Mouse (Mus musculus): ENCODE data around the gene Map2k5.

Gene Map2k5

GRCm38 (mm10) chr9:63182306-63182960 is 195.3 kb downstream of the Map2k5 start:
- no peak for DNase-seq

DNA sequence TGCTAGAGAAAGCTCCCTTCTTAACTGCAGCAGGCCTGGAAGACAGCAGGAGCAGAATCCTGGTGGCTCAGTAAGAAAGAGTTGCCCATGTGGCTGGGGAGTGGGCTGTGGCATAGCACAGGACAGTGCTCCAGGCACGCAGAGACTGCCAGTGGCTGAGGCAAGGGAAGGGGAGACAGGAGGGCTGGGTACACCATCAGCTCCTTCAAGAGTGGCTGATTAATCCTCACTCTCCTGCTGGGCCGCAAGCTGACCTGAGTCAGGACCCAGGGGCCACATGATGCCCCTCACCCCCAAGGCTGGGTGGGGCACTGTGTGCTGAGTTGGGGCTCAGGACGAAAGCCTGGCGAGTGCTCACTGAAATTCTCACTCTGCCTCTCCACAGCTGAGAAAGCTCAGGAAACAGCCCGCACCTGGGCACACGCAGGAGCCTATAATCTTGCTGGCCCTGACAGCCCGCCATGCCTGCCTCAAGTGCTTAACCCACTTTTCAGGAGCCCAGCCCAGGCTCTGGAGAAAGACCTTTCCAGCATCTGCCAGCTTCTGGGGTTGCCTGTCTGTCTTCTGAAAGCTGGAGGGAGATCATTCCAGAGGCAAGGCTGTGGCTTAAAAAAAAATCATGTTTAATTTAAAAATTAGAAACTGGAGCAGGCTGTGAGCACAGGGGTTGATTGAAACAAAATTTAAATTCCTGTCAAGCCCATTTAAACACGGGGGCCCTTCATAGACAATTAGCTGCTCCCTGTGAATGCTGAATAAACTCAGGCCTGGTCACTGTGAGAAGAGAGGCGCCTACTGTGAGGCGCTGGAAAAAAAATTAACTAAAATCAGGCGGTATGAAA is 196.1 kb downstream of the Map2k5 start:
- DNase-seq, result no peak

- DNase-seq, result no peak
Observed at GRCm38 (mm10) chr9:63178296-63178695, 199.4 kb downstream of the Map2k5 start.

DNA sequence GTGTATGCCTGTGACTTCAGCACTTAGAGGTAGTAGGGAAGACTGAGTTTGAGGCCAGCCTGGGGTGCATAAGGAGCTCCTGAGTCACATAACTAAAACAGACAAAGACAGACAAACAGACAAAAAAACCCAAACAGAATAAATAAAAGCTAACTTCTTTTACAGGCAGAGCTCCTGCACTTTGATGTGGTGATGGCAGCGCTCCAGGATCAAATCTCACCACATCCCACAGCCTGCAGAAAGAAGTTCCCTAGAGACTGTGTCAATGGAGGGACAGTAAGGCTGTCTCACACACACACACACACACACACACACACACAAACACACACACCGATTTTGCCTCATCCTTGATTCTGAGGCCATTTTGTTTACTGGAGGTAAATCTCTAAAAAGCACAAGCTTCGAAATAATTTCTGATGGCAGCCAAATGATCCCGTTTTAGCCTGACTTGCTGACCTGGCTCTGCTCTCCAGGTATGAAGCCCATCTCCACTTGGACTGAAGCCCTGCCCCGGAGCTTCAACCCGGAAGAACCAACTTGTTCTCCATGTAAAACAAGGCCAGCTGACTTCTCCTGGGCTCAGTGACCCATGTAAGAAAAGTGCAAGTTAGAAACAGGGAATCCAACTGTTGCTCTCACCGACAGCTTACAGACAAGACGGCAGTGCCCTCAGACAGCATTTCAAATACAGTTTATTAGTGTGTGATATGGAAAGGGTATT is 203.5 kb downstream of the Map2k5 start:
- DNase-seq, result no peak

- no peak for DNase-seq
Observed at GRCm38 (mm10) chr9:63171951-63172350, 205.8 kb downstream of the Map2k5 start.

GRCm38 (mm10) chr9:63169127-63169526 is 208.6 kb downstream of the Map2k5 start:
- no peak for DNase-seq

- DNase-seq, result no peak
Observed at GRCm38 (mm10) chr9:63165070-63165469, 212.6 kb downstream of the Map2k5 start.

DNA sequence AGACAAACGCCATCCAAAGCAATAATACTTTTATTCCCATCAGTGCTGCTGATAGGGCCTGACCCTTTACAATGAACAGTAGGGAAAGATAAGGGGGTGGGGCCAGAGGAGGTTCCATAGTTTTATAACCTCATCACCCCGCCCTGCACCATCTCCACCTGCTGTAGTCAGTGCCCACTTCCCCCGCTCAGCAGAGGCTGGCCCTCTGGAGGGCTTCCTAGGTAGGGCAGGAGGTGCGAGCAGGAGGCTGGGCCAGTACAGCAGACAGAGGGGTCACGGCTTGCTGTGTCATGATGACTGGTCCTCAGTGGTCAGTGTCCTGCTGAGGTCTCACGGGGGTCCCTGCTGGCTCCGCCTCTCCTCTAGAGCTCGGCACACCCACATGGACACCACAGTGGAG is 213.9 kb downstream of the Map2k5 start:
- no peak for DNase-seq

GRCm38 (mm10) chr9:63151949-63152348 is 225.8 kb downstream of the Map2k5 start:
- no peak for DNase-seq

- DNase-seq, result peak; percentile 81
Observed at GRCm38 (mm10) chr9:63151072-63151870, 226.4 kb downstream of the Map2k5 start.

GRCm38 (mm10) chr9:63150086-63150800 is 227.5 kb downstream of the Map2k5 start:
- DNase-seq, result no peak

DNA sequence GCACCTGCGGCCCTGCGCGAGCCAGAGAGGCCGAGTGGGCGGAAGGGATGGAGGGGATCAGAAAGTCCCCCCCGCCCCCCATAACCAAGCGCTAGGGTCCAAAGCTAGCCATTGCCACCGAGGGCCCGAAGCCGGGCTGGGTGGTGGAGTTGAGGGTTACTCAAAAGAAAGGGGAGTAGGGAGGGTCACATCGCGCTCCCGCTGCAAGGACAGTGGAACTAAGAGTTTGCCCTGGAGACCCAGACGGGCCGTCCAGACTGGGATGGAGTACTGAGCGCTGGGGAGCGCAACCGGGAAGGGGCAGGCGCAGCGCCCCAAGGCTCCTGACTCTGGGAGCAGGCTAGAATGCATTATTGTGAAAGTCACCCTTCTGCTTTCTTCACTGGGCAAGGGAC is 228.3 kb downstream of the Map2k5 start:
- DNase-seq, result no peak

DNA sequence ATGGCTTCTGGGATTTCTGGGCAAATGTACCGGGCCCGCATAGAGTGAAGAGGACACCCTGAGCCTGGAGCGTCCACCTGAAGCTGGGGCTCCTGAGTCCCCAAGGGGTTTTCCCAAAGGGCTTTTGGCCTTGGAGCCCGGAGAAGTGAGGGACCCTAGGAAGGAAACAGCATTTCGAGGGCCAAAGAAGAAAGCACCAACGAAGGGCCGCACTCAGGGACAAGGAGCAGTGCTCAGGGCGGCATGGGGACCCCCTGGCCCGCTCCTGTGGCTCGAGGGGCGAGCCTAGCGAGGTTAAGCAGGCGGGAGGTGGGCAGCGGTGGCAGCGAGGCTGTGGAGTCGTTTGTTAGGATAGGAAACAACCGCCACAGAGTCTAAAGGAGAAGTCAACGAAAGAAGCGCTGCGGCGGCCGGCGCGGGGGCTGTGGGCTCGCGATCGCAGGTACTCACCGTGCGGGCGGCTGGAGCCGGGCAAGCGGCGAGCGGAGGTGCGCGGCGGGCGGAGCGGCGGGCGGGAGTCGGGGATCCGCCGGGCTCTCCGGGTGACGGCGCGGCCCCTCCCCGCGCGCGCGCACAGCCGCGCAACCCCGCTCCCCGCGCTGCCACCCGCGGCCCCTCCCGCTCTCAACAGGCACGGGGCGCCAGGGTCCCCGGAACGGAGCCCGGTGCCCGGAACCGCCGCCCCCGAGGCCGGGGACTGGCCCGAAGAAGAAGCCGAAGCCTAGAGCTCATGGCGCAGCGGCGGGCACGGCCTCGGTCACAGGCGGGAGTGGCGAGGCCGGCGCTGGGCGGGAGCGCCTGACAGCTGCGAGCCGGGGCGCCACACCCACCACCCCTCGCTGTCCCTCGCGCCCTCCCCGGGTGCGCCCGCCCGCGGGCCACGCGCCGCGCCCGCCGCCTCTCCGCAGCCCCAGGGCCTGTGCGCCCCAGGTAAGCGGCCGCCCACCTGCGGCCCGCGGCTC is 229.0 kb downstream of the Map2k5 start, which contains the start of gene Skor1:
TSS of gene Skor1 (minus strand) at position 552 of the 962 bp plus-strand sequence.
- DNase-seq, result no peak

DNA sequence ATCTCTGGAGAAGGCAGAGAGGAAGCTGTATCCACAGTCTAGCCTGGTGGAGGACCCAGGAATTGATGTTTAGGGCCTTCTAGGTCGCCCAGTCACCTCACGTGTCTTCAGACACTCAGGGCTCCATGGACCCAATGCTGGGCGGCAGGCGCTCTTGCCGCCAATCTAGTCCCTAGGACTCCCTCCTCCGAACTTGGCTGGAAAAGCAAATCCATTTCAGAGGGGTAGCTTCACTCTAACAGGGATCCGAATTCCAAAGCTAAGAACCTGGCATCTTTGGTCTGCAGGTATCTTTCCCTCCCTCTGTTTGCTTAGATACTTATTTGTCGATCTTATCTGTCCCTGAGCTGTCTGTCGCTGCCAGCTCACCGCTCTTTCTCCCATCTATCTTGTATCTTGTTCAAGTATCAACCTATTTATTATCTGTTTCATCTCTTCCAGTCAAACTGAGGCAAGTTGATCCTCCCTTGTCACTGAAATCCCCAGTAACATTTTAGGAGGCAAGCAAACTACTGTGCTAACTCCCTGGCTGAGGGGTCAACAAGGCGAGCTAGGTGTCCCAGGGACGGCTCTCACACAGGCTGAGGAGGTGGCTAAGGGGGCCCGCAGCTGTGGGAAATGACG is 229.8 kb downstream of the Map2k5 start:
- DNase-seq, result no peak

GRCm38 (mm10) chr9:63147296-63147695 is 230.4 kb downstream of the Map2k5 start:
- no peak for DNase-seq

DNA sequence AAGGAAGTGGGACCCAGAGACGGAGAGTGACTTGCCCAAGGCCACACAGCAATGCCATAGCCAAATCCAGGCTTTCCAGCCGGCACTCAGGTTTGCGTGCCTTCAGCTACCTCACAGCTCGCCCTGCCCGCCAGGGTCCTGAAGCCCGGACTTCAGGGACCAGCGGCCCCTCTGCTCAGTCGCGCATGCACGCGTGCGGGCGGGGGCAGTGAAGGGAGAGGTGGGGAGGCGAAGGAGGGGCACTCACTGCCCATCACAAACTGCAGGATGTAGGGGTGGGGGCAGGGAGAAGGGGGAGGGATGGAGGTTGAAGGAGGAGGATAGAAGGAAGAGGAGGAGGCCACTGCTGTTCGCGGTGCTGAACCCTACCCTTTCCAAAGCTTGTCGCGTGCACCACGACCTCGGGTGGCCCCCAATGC is 230.8 kb downstream of the Map2k5 start:
- DNase-seq, result no peak

DNA sequence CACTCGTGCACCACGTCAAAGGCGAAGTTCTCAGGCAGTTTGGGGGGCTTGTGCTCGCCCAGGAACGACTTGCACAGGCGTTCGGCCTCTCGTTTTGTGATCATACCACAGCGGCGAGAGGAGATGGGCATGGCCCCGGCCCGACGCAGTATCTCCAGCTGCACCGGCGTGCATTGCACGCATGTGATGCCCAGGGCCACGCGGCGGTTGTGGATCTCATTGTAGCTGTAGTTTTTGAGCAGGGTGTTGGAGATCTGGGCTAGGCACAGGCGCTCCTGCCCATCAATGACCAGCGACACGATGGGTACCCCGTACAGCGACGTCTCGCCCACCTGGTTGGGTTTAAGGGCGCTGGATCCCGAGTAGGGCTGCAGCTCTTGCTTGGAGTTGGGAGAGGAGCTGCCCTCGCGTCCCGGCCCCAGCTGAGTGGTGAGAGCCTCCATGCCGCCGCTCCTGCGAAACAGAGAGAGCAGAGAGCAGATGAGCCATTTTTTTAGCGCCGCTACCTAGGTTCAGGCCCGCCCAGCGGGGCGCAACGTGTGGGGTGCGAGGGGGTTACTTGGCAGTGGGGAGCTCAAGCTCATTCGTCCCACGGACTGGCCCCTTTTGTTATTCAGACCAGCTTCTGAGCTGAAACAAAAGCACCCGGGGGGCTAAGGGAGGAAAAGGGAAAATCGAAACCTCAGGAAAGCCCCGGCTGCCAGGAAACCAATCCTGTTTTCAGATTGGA is 231.4 kb downstream of the Map2k5 start:
- DNase-seq, result no peak

DNA sequence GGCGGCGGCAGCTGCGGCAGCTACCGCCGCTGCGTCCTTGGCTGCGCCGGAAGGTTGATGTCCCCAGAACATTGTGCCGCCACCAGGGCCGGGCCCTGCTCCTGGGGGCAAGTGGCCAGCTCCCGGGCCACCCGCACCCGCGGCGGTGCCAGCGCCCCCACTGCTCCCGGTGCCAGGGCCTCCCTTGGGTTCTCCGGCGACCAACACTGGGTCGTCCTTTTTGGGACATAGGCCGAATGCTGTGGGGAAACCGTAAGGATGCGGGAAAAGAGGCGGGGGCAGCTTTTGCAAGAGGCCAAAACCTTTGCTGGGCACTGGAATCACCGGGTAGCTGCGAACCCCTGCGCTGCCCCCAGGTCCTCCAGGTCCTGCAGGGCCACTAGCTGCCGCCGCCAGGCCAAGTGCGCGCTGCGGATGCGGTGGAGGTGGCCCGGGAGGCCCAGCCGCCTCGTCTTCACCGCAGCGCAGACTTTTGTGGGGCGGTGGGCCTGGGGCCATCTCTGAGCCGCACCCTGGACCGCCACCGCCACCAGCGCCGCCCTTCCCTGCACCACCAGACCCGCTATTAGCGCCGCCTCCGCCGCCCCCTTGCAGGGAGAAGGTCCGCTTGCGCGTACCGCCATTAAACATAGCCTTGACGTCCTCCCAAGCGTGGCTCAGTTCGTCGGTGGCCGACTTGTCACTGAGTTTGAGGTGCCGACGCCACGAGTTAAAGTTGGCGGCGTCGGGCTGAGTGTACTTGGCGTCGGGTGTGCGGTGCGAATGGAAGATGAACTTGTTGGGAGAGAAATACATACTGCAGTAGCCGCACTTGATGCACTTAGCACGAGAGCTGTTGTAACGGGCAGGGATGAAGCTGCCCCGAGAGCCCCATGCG is 232.2 kb downstream of the Map2k5 start:
- DNase-seq, result no peak

Measured in lung, postnatal 14 days (tissue).